Mouse (Mus musculus): ENCODE results near the gene Erich4.

DNA sequence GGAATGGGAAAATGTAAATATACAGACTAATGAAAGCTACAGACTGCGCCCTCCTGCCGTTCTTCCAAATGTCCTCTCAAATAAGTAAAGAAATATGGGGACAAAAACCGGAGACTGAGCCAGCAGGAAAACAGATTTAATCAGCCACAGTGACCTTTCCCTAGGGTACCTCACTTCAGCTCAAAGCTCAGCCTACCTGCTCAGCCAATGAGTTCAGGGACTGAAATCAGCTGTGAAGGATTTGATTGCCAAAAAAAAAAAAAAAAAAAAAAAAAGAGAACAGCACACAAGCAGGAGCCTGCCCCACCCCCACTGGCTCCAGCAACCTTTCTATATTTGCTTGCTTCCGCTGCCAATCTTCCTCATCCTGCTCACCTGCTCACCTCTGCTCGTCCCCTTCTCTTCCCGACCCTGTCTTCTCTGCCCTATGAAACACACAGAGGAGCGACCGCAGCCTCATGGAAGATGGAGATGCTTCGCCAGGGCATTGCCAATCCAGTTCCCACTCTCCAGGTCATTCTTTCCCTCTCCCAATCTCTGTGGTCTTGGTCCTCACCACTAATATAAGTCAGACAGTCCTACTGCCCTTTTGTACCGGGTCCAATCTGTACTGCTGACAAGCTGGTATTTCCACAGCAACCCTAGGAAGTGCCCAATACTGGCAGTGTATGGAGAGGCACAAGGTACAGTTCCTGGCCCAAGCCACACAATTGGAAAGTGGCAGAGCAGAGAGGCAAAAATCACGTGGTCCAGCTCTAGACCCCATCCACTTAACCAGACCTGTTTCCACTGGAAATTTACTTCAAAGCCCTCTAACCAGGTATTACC lies 40.1 kb upstream of the Erich4 start:
- TF ChIP-seq CTCF (IDR thresholded peaks at IDR 0.05; ENCODE audit: low read depth) (no peak), EP300 (IDR thresholded peaks at IDR 0.05; ENCODE audit: low read depth) (no peak)

Measured in heart, postnatal 0 days (tissue).